9 mouse cellular contexts compared by ENCODE assay signal in genomic region chr14:118616698-118617311, GRCm38 (mm10).
A peak's percentile ranks its signal among the peaks of the same experiment; 100 is the strongest.
DNase-seq lines count a peak whose midpoint lies in the region; ATAC-seq and TF ChIP-seq lines count a peak whose summit lies in the region.
"Had no signal": no experiment of that assay in that cellular context is flagged by ENCODE, and none has a peak within 500 bp of the region (broad histone marks: within the 10 kb centered on the region; RNA-seq: fewer than 3 reads in every experiment).

No protein-coding gene starts in this region.

- DNase-seq in ovary, postnatal 14 days (ENCODE audit: low spot score): peak; percentile 18
- DNase-seq in ovary, postnatal 10 days (ENCODE audit: low spot score): no peak
- DNase-seq in adrenal gland, postnatal 25 days: peak; percentile 57
- DNase-seq in embryonic facial prominence, embryonic 14.5 days (ENCODE audit: low spot score): peak; percentile 66
- peak; percentile 46 for DNase-seq in left cerebral cortex, adult 11 months (ENCODE audit: low spot score)
- peak; percentile 84 for DNase-seq in midbrain, embryonic 14.5 days
- DNase-seq in stomach, postnatal 0 days (ENCODE audit: low spot score): no peak

- no peak overlapping the region for H3K4me3 ChIP-seq in embryonic facial prominence, embryonic 14.5 days (ENCODE audit: low read depth, low read length)
- H3K4me3 ChIP-seq in hindbrain, embryonic 12.5 days: no peak overlapping the region
- no peak overlapping the region for H3K4me3 ChIP-seq in midbrain, embryonic 14.5 days (replicated peaks; ENCODE audit: low read depth, low read length)
- no peak overlapping the region for H3K4me3 ChIP-seq in stomach, postnatal 0 days (ENCODE audit: low read depth, low read length)
- H3K4me3 ChIP-seq: limb, embryonic 15.5 days had no signal

- no peak overlapping the region for H3K27ac ChIP-seq in embryonic facial prominence, embryonic 14.5 days (replicated peaks; ENCODE audit: low read depth, low read length)
- H3K27ac ChIP-seq in hindbrain, embryonic 12.5 days: no peak overlapping the region
- no peak overlapping the region for H3K27ac ChIP-seq in midbrain, embryonic 14.5 days (replicated peaks; ENCODE audit: low read depth, low read length)
- no peak overlapping the region for H3K27ac ChIP-seq in stomach, postnatal 0 days (replicated peaks)
- H3K27ac ChIP-seq: limb, embryonic 15.5 days had no signal

- no peak overlapping the region for H3K4me2 ChIP-seq in embryonic facial prominence, embryonic 14.5 days (ENCODE audit: low read depth, low read length)
- H3K4me2 ChIP-seq in hindbrain, embryonic 12.5 days (replicated peaks): no peak overlapping the region
- no peak overlapping the region for H3K4me2 ChIP-seq in midbrain, embryonic 14.5 days (ENCODE audit: low read length)
- no peak overlapping the region for H3K4me2 ChIP-seq in stomach, postnatal 0 days (replicated peaks; ENCODE audit: low read depth)
- H3K4me2 ChIP-seq: limb, embryonic 15.5 days had no signal

- no peaks in the 10 kb centered on the region for H3K4me1 ChIP-seq in embryonic facial prominence, embryonic 14.5 days (ENCODE audit: control insufficient read depth, insufficient read depth, low read length)
- H3K4me1 ChIP-seq in hindbrain, embryonic 12.5 days: no peaks in the 10 kb centered on the region
- no peaks in the 10 kb centered on the region for H3K4me1 ChIP-seq in midbrain, embryonic 14.5 days (ENCODE audit: control insufficient read depth, insufficient read depth, low read length)
- H3K4me1 ChIP-seq in stomach, postnatal 0 days (replicated peaks; ENCODE audit: control insufficient read depth, insufficient read depth): no peaks in the 10 kb centered on the region
- H3K4me1 ChIP-seq: limb, embryonic 15.5 days had no signal

- H3K27me3 ChIP-seq in embryonic facial prominence, embryonic 14.5 days (replicated peaks; ENCODE audit: control insufficient read depth, insufficient read depth, low read length): no peaks in the 10 kb centered on the region
- H3K27me3 ChIP-seq in hindbrain, embryonic 12.5 days: no peaks in the 10 kb centered on the region
- no peaks in the 10 kb centered on the region for H3K27me3 ChIP-seq in midbrain, embryonic 14.5 days (ENCODE audit: control insufficient read depth, insufficient read depth, low read length)
- H3K27me3 ChIP-seq in stomach, postnatal 0 days (ENCODE audit: control insufficient read depth, insufficient read depth, low read length): no peaks in the 10 kb centered on the region
- H3K27me3 ChIP-seq: limb, embryonic 15.5 days had no signal

- ATAC-seq in embryonic facial prominence, embryonic 14.5 days (ENCODE audit: low read depth): peak; percentile 55; the same call in 1 of the 2 replicates
- ATAC-seq in hindbrain, embryonic 12.5 days (ENCODE audit: low FRiP score): 0 out of 2 replicates have a peak, but pooled peaks have one; percentile 63
- ATAC-seq in midbrain, embryonic 14.5 days (ENCODE audit: low FRiP score, low TSS enrichment): no peak; the same call in 1 of the 2 replicates
- no peak for ATAC-seq in stomach, postnatal 0 days (ENCODE audit: low FRiP score, low TSS enrichment)

- no peak for TF ChIP-seq EP300 in stomach, postnatal 0 days (optimal IDR thresholded peaks at IDR 0.05)

- no peaks in the 10 kb centered on the region for H3K36me3 ChIP-seq in embryonic facial prominence, embryonic 14.5 days (ENCODE audit: control insufficient read depth, insufficient read depth, low read length)
- no peaks in the 10 kb centered on the region for H3K36me3 ChIP-seq in hindbrain, embryonic 12.5 days
- no peaks in the 10 kb centered on the region for H3K36me3 ChIP-seq in midbrain, embryonic 14.5 days (ENCODE audit: control insufficient read depth, insufficient read depth, low read length)
- H3K36me3 ChIP-seq in stomach, postnatal 0 days (ENCODE audit: control insufficient read depth, insufficient read depth, low read length): no peaks in the 10 kb centered on the region
- H3K36me3 ChIP-seq: limb, embryonic 15.5 days had no signal

- peak; percentile 88 for TF ChIP-seq CTCF in stomach, postnatal 0 days (IDR thresholded peaks at IDR 0.05; ENCODE audit: low read depth)

- 68% methylated on average over 12 of the region's 12 CpGs for WGBS in embryonic facial prominence, embryonic 14.5 days
- WGBS in hindbrain, embryonic 12.5 days: 73% methylated on average over 12 of the region's 12 CpGs
- WGBS in midbrain, embryonic 14.5 days: 71% methylated on average over 12 of the region's 12 CpGs
- WGBS in stomach, postnatal 0 days: 70% methylated on average over 12 of the region's 12 CpGs

- no peak overlapping the region for H3K9ac ChIP-seq in embryonic facial prominence, embryonic 14.5 days (ENCODE audit: low read depth, low read length)
- no peak overlapping the region for H3K9ac ChIP-seq in hindbrain, embryonic 12.5 days
- no peak overlapping the region for H3K9ac ChIP-seq in midbrain, embryonic 14.5 days (replicated peaks; ENCODE audit: low read length)
- H3K9ac ChIP-seq in stomach, postnatal 0 days (ENCODE audit: low read length): no peak overlapping the region
- H3K9ac ChIP-seq: limb, embryonic 15.5 days had no signal

- H3K9me3 ChIP-seq in embryonic facial prominence, embryonic 14.5 days (ENCODE audit: control insufficient read depth, low read length): no peaks in the 10 kb centered on the region
- H3K9me3 ChIP-seq in hindbrain, embryonic 12.5 days (replicated peaks): no peaks in the 10 kb centered on the region
- no peaks in the 10 kb centered on the region for H3K9me3 ChIP-seq in midbrain, embryonic 14.5 days (ENCODE audit: control insufficient read depth, low read length)
- no peaks in the 10 kb centered on the region for H3K9me3 ChIP-seq in stomach, postnatal 0 days (ENCODE audit: control insufficient read depth, low read length)
- H3K9me3 ChIP-seq: limb, embryonic 15.5 days had no signal

Comparison
In these comparisons a context has a peak if more than half of its experiments do, and no peak if none do; other contexts are left out.
1. DNase-seq: peak in ovary, postnatal 14 days (single experiment), adrenal gland, postnatal 25 days (single experiment), embryonic facial prominence, embryonic 14.5 days (single experiment), left cerebral cortex, adult 11 months (single experiment) and midbrain, embryonic 14.5 days (single experiment); none in ovary, postnatal 10 days (single experiment) and stomach, postnatal 0 days (single experiment).
2. ATAC-seq: peak in embryonic facial prominence, embryonic 14.5 days (single experiment) and hindbrain, embryonic 12.5 days (single experiment); none in midbrain, embryonic 14.5 days (single experiment) and stomach, postnatal 0 days (single experiment).